Mouse (Mus musculus): ENCODE data around the gene Frmd6.

Frmd6 gene

DNA sequence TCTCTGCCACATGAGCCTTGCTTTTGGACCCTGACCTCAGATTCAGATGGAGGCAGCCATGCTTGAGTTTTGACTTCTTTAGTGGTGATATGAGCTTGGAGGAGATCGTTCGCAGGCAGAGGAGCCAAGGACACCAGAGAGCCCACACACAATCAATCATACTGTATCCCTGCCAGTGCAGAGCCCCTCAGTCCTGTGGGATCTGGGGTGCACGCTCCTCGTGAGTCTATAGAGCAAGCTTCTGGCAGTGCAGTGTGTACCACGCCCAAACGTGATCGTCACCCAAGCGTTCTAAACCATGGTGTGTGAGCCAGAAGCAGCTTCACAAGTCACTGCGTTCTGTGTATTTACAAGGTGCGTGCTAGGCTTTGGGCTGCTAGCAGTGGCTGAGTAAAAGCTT lies 70.8 kb downstream of the Frmd6 start:
- no peak for DNase-seq (ENCODE audit: low spot score)

DNA sequence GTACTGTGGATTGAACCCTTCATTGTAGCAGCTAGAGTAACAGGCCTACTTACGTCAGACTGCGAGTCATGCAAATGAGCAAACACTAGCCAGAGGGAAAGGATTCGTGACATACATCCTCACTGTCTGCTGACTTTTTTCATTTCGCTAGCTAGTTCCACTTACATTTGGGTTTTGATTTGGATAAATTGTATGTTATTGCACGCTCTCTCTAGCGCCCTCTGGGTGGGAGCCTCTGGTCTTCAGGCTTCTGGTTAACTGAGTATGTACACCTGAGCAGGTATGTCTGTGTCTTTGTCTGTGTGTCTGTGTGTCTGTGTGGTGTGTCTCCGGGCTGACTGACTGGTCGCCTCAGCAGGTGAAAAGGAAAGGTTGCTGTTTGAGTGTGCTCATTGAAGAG lies 72.1 kb downstream of the Frmd6 start:
- DNase-seq (ENCODE audit: low spot score), result no peak

DNA sequence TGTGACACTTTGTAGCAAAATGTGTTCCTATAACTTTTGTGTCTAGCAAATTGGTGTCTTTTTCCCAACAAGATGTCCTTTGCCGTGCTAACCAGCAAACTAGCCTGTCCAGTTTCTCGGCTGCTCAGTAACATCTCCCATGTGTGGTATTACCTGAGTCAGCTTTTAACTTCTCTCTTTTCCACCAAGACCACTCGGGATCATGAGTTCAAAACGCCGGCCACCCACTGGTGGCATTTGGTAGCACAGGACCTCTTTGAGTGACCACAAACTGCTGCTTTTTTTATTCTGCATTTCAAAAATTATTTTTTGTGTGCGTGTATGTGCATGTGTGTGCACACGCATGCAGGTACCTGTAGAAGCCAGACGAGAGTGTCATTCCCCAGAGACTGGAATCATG lies 73.1 kb downstream of the Frmd6 start:
- no peak for DNase-seq (ENCODE audit: low spot score)

DNA sequence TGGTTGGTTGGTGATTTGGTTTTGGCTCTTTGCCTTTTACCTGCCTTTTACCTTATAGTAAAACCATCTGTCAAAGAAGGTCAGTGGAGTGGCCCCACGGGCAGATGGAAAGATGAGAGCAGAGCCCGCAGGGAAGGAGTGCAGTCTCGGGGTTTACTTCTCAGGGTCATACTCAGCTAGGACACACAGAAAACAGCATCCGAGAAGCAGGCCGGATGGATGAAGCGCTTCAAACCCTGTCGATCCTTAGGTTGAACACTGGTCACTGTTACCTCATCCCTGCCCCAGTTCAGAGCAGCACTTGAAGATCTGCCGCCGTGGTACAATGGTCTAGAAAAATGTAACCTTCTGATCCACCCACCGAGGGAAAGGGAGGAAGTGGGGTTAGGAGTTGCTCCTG lies 79.2 kb downstream of the Frmd6 start:
- no peak for DNase-seq (ENCODE audit: low spot score)

DNA sequence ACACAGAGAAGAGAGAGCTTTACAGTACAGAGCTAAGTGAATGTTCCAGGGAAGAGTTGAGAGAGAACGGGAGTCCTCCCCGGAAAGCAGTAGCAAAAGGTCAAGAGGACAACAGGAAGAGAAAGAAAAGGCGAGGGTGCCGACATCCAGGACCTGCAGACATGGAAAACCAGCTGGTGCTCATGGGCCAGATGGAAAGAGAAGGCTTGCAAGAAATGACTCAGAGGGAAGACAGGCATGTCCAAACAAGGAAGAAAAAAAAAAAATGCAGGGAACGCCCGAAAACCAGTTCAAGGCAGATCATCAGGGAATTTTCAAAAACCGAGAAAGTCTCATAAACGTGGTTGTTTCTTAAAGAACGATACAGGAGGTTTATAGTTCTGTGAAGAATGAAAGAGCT lies 81.6 kb downstream of the Frmd6 start:
- no peak for DNase-seq (ENCODE audit: low spot score)

DNA sequence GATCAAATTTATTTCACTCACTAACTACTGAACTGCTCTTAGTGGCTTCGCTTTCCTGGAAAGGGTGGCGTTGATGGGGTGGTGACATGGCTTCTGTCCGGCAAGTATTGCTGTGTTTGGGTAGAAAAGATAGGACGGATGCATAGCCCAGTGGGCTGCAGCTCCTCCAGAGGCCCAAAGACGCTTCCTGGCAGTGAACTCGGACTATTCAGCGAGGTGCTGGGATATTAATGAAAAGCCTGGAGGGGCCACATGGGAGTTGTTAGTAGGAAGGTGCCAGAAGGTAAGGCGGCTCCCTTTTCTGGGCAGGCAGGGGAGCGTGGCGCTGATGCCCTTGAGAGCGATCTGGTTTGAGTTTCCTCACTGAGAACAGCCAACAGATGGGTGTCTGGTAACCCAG lies 82.3 kb downstream of the Frmd6 start:
- DNase-seq (ENCODE audit: low spot score), result no peak

DNA sequence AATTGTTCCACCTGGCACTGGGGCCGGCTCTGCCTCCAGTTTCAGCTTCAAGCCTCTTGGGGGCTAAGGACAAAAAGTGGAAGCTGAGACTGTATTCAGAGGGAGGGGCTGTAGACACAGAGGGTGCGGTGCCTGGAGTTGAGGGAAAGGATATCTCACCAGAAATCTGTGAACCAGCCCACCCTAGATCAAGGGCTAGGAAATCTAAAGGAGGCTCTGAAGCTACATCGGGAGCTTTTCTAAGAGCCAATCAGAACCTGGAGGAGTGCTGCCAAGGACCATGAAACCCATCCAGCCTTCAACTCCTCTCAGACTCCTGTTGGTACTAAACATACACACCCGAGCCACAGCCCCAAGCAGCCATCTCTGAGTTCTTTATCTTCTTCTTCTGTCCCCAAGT lies 82.8 kb downstream of the Frmd6 start:
- no peak for DNase-seq (ENCODE audit: low spot score)

DNA sequence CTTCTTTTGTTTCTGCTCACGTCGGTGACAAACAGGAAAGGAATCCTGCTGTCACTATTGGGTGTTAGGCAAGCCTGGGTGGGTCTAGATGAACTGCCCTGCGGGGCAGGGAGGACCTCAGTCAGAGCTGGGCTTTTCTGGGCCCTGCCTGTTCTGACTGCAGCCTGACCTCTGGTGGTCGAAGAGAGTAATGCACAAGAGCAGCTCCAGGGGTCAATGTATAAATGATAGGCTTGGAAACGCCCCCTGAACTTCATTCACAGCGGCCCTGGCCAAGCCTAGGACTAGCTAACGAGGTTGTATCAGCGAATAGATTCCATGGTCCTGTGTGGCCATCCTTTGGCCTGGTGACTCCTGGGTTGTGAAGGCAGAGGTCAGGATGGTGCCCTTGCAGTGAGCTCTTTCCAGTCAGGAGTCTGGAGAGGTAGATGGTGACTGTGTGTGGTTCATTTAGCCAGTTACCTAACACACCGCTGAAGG lies 85.0 kb downstream of the Frmd6 start:
- peak; percentile 83 for DNase-seq (ENCODE audit: low spot score)

DNA sequence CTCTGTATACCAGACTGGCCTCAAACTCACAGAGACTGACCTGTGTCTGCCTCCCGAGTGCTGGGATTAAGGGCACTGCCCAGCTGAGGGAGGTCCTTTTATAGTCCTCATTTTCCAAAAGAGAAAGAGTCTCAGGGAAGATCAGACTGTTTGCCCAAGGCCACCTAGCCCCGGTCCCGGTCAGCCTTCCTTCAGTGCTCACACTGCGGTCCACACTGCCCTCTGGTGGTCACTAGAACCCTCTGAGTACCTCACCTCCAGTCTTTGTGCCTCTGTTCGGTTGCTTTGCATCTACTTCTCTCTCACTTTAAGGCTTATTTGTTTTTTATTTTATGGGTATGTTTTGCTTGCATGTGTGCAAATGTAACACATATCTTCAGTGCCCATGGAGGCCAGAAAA lies 85.7 kb downstream of the Frmd6 start:
- DNase-seq (ENCODE audit: low spot score), result peak; percentile 83

DNA sequence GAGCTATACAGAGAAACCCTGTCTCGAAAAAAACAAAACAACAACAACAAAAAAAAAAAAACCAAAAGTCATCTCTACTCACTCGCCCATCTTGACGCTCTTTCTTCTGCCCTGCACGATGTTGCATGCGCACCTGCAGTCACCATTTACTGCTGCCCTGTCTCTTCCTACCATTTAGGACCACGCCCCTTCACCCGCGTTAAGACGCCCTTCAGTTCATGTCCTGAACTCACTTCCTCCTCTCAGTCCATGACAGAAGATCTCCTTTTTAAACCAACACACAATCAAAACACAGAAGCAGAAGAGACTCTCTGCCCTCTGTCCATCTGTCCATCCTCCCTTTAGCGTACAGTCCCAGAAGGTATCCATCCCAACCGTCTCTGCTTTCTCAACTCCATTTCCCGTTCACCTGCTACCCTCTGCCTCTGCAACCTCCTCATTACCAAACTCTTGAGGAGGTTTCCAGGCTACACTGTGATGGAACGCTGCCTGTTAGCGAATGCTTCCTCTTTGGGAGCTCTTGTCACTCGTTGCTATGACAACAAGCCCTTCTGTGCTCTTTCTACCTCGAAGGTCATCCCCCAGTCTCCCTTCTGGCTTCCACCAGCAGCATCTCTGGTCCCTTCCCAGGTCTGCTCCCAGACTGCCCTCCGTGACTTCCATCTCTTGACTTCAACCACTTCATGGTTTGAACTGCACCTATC lies 86.5 kb downstream of the Frmd6 start:
- DNase-seq (ENCODE audit: low spot score), result no peak

DNA sequence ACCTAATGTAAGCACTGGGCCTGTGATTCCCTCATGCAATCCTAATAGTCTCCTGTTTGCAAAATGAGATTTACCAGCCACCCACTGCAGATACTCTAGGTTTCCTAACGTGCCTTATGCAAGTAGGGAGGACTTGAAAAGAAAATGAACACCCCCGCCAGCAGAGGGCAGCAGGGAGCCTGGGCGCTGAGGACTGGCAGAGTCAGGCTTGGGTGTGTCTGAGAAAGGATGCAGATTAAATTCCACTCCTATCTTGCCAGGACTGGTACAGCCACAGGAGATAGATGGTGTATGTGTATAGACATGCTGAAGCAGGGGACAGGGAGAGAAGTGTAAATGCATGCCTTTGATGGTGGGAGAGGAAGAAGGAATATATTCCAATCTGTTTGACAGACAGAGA lies 88.1 kb downstream of the Frmd6 start:
- DNase-seq (ENCODE audit: low spot score), result peak; percentile 68

DNA sequence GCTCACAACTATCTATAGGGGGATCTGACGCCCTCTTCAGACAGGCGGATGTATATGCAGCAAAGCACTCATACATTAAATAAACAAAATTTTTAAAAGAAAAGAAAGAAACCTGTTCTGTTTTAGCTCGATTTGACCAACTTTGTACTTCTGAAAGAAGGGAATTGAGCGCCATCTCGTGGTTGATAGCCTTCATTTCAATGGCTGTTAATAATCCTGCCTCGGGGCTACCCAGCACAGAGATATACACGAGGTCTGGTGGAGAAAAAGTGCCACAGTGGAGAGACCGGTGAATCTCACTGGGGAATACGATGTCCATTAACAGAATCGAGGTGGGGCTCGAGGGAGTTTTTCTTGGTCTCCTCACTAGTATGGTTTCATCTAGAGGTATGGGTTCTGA lies 89.1 kb downstream of the Frmd6 start:
- no peak for DNase-seq (ENCODE audit: low spot score)

DNA sequence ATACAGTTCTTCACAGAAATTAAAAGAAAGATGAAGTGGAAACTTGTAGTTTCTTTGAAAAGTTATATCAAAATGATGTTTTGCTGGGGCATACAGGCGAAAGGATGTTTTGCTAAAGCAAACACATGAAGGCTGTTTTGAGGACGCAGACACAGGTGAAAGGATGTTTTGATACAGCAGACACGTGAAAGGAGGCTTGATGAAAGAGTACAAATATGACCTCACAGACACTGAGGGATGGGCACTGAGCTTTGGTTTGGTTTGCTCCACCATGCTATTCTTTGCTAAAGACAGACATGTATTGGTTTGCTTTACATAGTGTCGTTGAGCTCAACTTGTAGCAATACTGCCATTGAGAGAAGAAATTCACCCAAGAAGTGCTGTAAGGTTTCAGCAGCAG lies 104.5 kb downstream of the Frmd6 start:
- no peak for DNase-seq (ENCODE audit: low spot score)

DNA sequence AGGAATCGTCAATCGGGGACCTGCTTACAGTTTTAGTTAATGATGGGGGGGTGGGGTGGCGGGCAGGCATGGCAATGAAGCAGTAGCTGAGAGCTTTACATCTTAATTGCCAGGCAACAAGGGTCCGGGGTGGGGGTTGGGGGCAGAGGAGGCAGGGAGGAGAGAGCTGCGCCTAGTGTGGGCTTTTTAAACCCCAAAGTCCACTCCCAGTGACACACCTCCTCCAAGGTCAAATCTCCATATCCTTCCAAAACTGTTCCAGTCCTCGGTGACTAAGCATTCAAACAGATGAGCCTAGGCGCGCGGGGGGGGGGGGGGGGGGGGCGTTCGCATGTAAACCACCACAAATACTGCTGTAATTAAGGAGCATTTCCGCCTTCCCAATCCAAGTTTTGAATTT lies 111.8 kb downstream of the Frmd6 start:
- DNase-seq (ENCODE audit: low spot score), result no peak

DNA sequence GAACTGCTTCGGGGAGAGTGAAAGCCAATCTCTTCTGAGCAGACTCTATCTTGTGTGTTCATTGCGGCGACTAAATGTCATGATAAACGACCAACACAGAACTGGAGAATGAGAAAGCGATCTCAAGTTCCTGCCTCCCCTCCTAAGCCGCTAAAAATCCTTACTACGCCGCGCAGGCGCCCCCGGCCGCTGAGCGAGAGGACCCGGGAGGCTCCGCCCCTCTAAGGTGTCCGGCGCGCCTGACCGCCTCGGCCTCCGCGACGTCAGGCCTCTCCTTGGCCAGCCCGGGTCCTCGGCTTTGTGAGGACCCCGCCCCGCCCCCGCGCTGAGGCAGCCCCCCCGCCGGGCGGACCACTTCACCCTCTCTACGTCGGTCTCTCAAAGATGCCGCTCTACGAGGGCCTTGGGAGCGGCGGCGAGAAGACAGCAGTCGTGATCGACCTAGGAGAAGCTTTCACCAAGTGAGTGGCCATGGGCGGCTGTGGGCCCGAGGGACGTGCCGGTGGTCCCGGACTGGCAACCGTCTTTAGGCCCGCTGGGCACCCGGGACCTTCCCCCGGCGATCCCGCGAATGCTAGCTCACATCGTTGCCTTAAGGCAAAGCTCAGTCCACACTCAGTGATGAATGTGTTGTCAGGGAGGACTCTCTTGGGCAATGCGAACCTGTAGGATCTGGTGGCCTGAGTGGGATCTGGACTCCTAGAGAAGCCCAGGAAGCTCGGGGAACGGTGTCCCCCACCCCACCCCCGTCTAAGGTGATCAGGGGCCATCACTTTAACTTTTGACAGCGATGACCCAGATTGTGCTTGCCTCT lies 112.5 kb downstream of the Frmd6 start, which contains the start of gene Actr10:
Actr10 (plus strand) TSS at position 287 of the 814 bp plus-strand sequence.
- peak; percentile 93 for DNase-seq (ENCODE audit: low spot score)

DNA sequence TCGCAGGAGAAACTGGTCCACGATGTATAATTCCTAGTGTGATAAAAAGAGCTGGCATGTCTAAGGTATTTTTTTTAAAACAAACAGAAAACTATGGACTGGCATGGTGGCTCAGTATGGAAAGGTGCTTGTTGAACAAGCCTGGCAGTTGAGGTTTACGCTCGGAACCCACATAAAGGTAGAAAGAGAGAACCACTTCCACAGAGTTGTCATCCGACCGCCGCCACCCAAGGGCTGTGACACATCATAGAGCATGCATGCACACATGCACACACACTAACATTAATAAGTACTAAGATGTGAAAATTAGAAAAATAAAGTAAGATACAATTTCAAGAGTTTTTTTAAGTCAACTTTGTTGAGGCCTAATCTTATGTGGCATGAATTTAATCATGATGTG lies 115.5 kb downstream of the Frmd6 start:
- no peak for DNase-seq (ENCODE audit: low spot score)

DNA sequence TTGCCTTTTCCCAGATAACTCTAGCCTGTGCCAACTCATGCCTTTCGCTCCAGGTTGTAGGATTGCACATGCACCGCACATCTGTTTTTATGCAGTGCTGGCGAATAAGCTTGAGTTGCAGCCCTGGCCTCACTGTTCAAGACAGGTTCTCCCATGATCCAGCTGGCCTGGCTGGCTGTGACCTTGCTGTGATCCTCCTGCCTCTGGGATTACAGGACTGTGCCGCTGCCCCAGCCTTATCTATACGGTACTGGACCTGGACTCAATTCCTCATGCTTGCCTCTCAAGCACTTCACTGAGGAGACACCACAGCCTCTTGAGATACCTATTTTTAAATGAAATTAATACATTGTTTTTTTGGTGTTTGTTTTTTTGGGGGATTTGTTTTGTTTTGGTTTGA lies 118.9 kb downstream of the Frmd6 start:
- DNase-seq (ENCODE audit: low spot score), result no peak

DNA sequence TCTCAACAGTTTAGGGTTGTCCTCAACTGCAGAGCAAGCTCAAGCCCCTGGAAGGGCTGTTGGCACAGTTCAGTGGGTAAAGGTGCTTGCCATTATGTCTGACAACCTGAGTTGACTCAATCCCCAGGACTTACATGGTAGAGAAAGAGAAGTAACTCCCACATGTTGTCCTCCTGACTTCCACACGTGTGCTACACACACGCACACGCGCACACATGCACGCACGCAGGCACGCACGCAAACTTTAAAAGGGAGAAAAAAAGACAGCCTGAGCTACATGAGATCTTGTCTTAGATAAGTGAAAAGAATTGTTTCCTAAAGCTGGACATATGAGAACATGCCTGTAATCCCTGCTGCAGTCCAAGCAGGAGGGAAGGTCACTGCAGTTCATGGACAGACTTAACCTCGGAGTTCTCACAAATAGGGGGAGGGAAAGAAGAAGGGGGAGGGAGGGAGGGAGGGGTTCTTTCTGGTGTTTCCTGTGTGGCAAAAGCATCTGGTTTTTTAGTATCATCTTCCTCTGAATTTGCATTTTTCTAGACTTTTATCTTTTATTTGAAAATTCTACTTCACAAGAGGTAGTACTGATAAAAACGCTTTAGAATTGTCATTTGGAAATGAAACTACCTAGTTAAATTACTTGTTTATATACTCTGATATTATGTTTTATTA lies 121.4 kb downstream of the Frmd6 start:
- DNase-seq (ENCODE audit: low spot score), result no peak
